Mouse (Mus musculus): Measurements from ENCODE around the gene Ippk. TPM values are rescaled to one million over a fixed set of nuclear protein-coding genes. Genes with fewer than 3 reads are reported as not detected.

The Ippk gene
- polyA plus RNA-seq, 2 experiments = 9.8 to 14.5 TPM

GRCm38 (mm10) chr13:49377608-49378007, 43.4 kb upstream of the Ippk start:
- no peak overlapping the region for H3K27ac ChIP-seq (replicated peaks; ENCODE audit: low read depth, low read length)
- no peak overlapping the region for H3K9ac ChIP-seq (ENCODE audit: low read depth, low read length, severe bottlenecking)
- DNase-seq (ENCODE audit: low spot score) (no peak), ATAC-seq (ENCODE audit: low FRiP score, low read depth) (no peak)
- TF ChIP-seq POLR2A (IDR thresholded peaks at IDR 0.05; ENCODE audit: borderline replicate concordance, extremely low read depth, insufficient read depth, insufficient read length) = no peak
- WGBS = 90% methylated on average over 6 of the region's 6 CpGs
- H3K4me1 ChIP-seq (ENCODE audit: control insufficient read depth, insufficient read depth, low read length) = no peaks in the 10 kb centered on the region
- no peak overlapping the region for H3K4me3 ChIP-seq (replicated peaks; ENCODE audit: low read length)
- no peaks in the 10 kb centered on the region for H3K27me3 ChIP-seq (ENCODE audit: control insufficient read depth, insufficient read depth, low read length)
- H3K9me3 ChIP-seq (ENCODE audit: control insufficient read depth, low read length) = no peaks in the 10 kb centered on the region
- H3K36me3 ChIP-seq (ENCODE audit: control insufficient read depth, insufficient read depth, low read length) = peaks cover 81% of the 10 kb centered on the region
- H3K4me2 ChIP-seq (replicated peaks; ENCODE audit: low read depth, low read length, severe bottlenecking) = no peak overlapping the region

DNA sequence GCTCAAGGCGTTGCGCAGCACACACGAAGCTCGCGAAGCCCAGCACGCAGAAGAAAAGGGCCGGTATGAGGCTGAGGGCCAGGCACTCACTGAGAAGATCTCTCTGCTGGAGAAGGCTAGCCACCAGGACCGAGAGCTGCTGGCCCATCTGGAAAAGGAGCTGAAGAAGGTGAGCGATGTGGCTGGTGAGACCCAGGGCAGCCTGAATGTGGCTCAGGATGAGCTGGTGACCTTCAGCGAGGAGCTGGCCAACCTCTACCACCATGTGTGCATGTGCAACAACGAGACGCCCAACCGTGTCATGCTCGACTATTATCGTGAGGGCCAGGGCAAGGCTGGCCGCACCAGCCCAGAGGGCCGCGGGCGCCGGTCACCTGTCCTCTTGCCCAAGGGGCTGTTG, 41.7 kb upstream of the Ippk start:
- Histone ChIP-seq H3K27me3 (ENCODE audit: control insufficient read depth, insufficient read depth, low read length) (no peaks in the 10 kb centered on the region), H3K9me3 (ENCODE audit: control insufficient read depth, low read length) (no peaks in the 10 kb centered on the region), H3K27ac (replicated peaks; ENCODE audit: low read depth, low read length) (no peak overlapping the region), H3K36me3 (ENCODE audit: control insufficient read depth, insufficient read depth, low read length) (peaks cover 94% of the 10 kb centered on the region), H3K4me2 (replicated peaks; ENCODE audit: low read depth, low read length, severe bottlenecking) (no peak overlapping the region), H3K4me1 (ENCODE audit: control insufficient read depth, insufficient read depth, low read length) (no peaks in the 10 kb centered on the region), H3K9ac (ENCODE audit: low read depth, low read length, severe bottlenecking) (no peak overlapping the region), H3K4me3 (replicated peaks; ENCODE audit: low read length) (no peak overlapping the region)
- DNase-seq (ENCODE audit: low spot score) (no peak), ATAC-seq (ENCODE audit: low FRiP score, low read depth) (no peak)
- no peak for TF ChIP-seq POLR2A (IDR thresholded peaks at IDR 0.05; ENCODE audit: borderline replicate concordance, extremely low read depth, insufficient read depth, insufficient read length)
- 95% methylated on average over 20 of the region's 20 CpGs for WGBS

DNA sequence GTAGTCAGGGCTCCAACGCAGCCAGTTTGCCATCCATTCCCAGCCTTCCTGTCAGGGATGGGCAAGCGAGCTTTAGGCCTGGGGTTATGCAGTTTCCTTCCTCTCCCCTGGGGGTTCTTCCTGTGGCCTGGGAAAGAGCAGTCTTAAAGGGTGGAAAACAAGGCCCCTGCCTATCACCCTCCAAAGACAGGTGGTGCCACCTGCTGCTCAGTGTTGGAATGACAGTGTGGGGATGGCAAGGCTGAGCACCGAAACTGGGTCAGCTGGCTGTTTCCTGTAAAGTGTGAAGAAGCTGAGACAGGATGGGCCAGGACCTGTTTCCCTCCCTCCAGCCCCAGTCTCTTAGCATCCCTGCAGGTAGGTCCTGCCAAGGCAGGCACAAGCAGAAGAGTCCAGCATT, 39.8 kb upstream of the Ippk start:
- ATAC-seq (ENCODE audit: low FRiP score, low read depth) (peak; percentile 70; the same call in 1 of the 2 replicates), DNase-seq (ENCODE audit: low spot score) (peak; percentile 68)
- no peak overlapping the region for H3K27ac ChIP-seq (replicated peaks; ENCODE audit: low read depth, low read length)
- H3K36me3 ChIP-seq (ENCODE audit: control insufficient read depth, insufficient read depth, low read length) = peaks cover 95% of the 10 kb centered on the region
- 0 out of 2 replicates have a peak overlapping the region, but pooled peaks have one; percentile 4 for H3K9ac ChIP-seq (ENCODE audit: low read depth, low read length, severe bottlenecking)
- H3K4me1 ChIP-seq (ENCODE audit: control insufficient read depth, insufficient read depth, low read length) = no peaks in the 10 kb centered on the region
- 0 out of 2 replicates have a peak, but pooled peaks have one; percentile 17 for TF ChIP-seq POLR2A (IDR thresholded peaks at IDR 0.05; ENCODE audit: borderline replicate concordance, extremely low read depth, insufficient read depth, insufficient read length)
- no peaks in the 10 kb centered on the region for H3K9me3 ChIP-seq (ENCODE audit: control insufficient read depth, low read length)
- WGBS = 21% methylated on average over 3 of the region's 3 CpGs
- H3K4me3 ChIP-seq (replicated peaks; ENCODE audit: low read length) = no peak overlapping the region
- H3K27me3 ChIP-seq (ENCODE audit: control insufficient read depth, insufficient read depth, low read length) = no peaks in the 10 kb centered on the region
- no peak overlapping the region for H3K4me2 ChIP-seq (replicated peaks; ENCODE audit: low read depth, low read length, severe bottlenecking)

- H3K4me3 ChIP-seq (replicated peaks; ENCODE audit: low read length) = no peak overlapping the region
- H3K9ac ChIP-seq (ENCODE audit: low read depth, low read length, severe bottlenecking) = no peak overlapping the region
- TF ChIP-seq POLR2A (IDR thresholded peaks at IDR 0.05; ENCODE audit: borderline replicate concordance, extremely low read depth, insufficient read depth, insufficient read length) = no peak
- H3K9me3 ChIP-seq (ENCODE audit: control insufficient read depth, low read length) = no peaks in the 10 kb centered on the region
- no peak overlapping the region for H3K27ac ChIP-seq (replicated peaks; ENCODE audit: low read depth, low read length)
- H3K27me3 ChIP-seq (ENCODE audit: control insufficient read depth, insufficient read depth, low read length) = no peaks in the 10 kb centered on the region
- DNase-seq (ENCODE audit: low spot score) = no peak
- ATAC-seq (ENCODE audit: low FRiP score, low read depth) = no peak
- peaks cover 78% of the 10 kb centered on the region for H3K36me3 ChIP-seq (ENCODE audit: control insufficient read depth, insufficient read depth, low read length)
- WGBS = 93% methylated on average over 23 of the region's 23 CpGs
- no peak overlapping the region for H3K4me2 ChIP-seq (replicated peaks; ENCODE audit: low read depth, low read length, severe bottlenecking)
- no peaks in the 10 kb centered on the region for H3K4me1 ChIP-seq (ENCODE audit: control insufficient read depth, insufficient read depth, low read length)
Observed at GRCm38 (mm10) chr13:49382997-49383396, 38.1 kb upstream of the Ippk start.

- no peak for TF ChIP-seq POLR2A (IDR thresholded peaks at IDR 0.05; ENCODE audit: borderline replicate concordance, extremely low read depth, insufficient read depth, insufficient read length)
- DNase-seq (ENCODE audit: low spot score) (no peak), ATAC-seq (ENCODE audit: low FRiP score, low read depth) (no peak)
- H3K27me3 ChIP-seq (ENCODE audit: control insufficient read depth, insufficient read depth, low read length) = no peaks in the 10 kb centered on the region
- 88% methylated on average over 16 of the region's 16 CpGs for WGBS
- H3K4me3 ChIP-seq (replicated peaks; ENCODE audit: low read length) = no peak overlapping the region
- H3K9ac ChIP-seq (ENCODE audit: low read depth, low read length, severe bottlenecking) = no peak overlapping the region
- no peak overlapping the region for H3K27ac ChIP-seq (replicated peaks; ENCODE audit: low read depth, low read length)
- no peaks in the 10 kb centered on the region for H3K9me3 ChIP-seq (ENCODE audit: control insufficient read depth, low read length)
- H3K4me2 ChIP-seq (replicated peaks; ENCODE audit: low read depth, low read length, severe bottlenecking) = no peak overlapping the region
- H3K4me1 ChIP-seq (ENCODE audit: control insufficient read depth, insufficient read depth, low read length) = no peaks in the 10 kb centered on the region
- peaks cover 63% of the 10 kb centered on the region for H3K36me3 ChIP-seq (ENCODE audit: control insufficient read depth, insufficient read depth, low read length)
Observed at GRCm38 (mm10) chr13:49384751-49385463, 36.1 kb upstream of the Ippk start.
